8 mouse cellular contexts compared by ENCODE assay signal in genomic region chr7:99268506-99268900, GRCm38 (mm10). TPM values are rescaled to one million over a fixed set of nuclear protein-coding genes. Genes with fewer than 3 reads are reported as not detected.
DNase-seq lines count a peak whose midpoint lies in the region; ATAC-seq and TF ChIP-seq lines count a peak whose summit lies in the region.

No protein-coding gene starts in this region.

- no peak overlapping the region for H3K27ac ChIP-seq in embryonic facial prominence, embryonic 13.5 days
- no peak overlapping the region for H3K27ac ChIP-seq in intestine, embryonic 15.5 days
- H3K27ac ChIP-seq in neural tube, embryonic 12.5 days, result peak overlapping the region; percentile 94

- peak overlapping the region; percentile 86 for H3K4me2 ChIP-seq in embryonic facial prominence, embryonic 13.5 days
- peak overlapping the region; percentile 95 for H3K4me2 ChIP-seq in intestine, embryonic 15.5 days (replicated peaks)
- H3K4me2 ChIP-seq in neural tube, embryonic 12.5 days (replicated peaks), result peak overlapping the region; percentile 93

- peaks cover 79% of the 10 kb centered on the region for H3K27me3 ChIP-seq in embryonic facial prominence, embryonic 13.5 days
- H3K27me3 ChIP-seq in intestine, embryonic 15.5 days (replicated peaks), result peaks cover 53% of the 10 kb centered on the region
- peaks cover 13% of the 10 kb centered on the region; the same call in 1 of the 2 replicates for H3K27me3 ChIP-seq in neural tube, embryonic 12.5 days (replicated peaks)

- no peak for TF ChIP-seq POLR2A in lung, adult 2 months (IDR thresholded peaks at IDR 0.05; ENCODE audit: borderline replicate concordance, extremely low read depth, low read depth, low read length)

- DNase-seq in lung, adult 2 months, result no peak
- no peak for DNase-seq in lung, adult 18-20 months
- DNase-seq in thymus, postnatal 10 days (ENCODE audit: low spot score in 2 of 2), result no peak
- no peak for DNase-seq in frontal cortex, postnatal 25 days (ENCODE audit: low spot score in 2 of 2)

- ATAC-seq in embryonic facial prominence, embryonic 13.5 days (ENCODE audit: insufficient number of reproducible peaks, insufficient read depth, low FRiP score, low TSS enrichment, low read depth), result no peak
- peak; percentile 21 for ATAC-seq in intestine, embryonic 15.5 days
- ATAC-seq in neural tube, embryonic 12.5 days (ENCODE audit: low FRiP score, low read depth), result peak; percentile 34
- no peak for ATAC-seq in erythroblast, adult 5-6 weeks (replicated peaks; ENCODE audit: low FRiP score, poor library complexity, severe bottlenecking)

- peaks cover 6% of the 10 kb centered on the region for H3K4me1 ChIP-seq in lung, adult 2 months (ENCODE audit: control insufficient read depth, insufficient read depth, low read length)
- peaks cover 28% of the 10 kb centered on the region for H3K4me1 ChIP-seq in embryonic facial prominence, embryonic 13.5 days
- H3K4me1 ChIP-seq in intestine, embryonic 15.5 days (replicated peaks), result peaks cover 22% of the 10 kb centered on the region
- H3K4me1 ChIP-seq in neural tube, embryonic 12.5 days, result peaks cover 48% of the 10 kb centered on the region

- TF ChIP-seq CTCF in lung, adult 2 months (IDR thresholded peaks at IDR 0.05; ENCODE audit: insufficient read depth, low read length), result no peak

- peak overlapping the region; percentile 61 for H3K9ac ChIP-seq in embryonic facial prominence, embryonic 13.5 days
- peak overlapping the region; percentile 39 for H3K9ac ChIP-seq in intestine, embryonic 15.5 days
- H3K9ac ChIP-seq in neural tube, embryonic 12.5 days, result peak overlapping the region; percentile 83

- WGBS in lung, adult 2 months, result 1% methylated on average over 29 of the region's 29 CpGs
- under 1% methylated on average over 29 of the region's 29 CpGs for WGBS in embryonic facial prominence, embryonic 13.5 days
- WGBS in intestine, embryonic 15.5 days, result under 1% methylated on average over 29 of the region's 29 CpGs
- under 1% methylated on average over 29 of the region's 29 CpGs for WGBS in neural tube, embryonic 12.5 days

- no peaks in the 10 kb centered on the region for H3K9me3 ChIP-seq in embryonic facial prominence, embryonic 13.5 days
- H3K9me3 ChIP-seq in intestine, embryonic 15.5 days, result no peaks in the 10 kb centered on the region
- H3K9me3 ChIP-seq in neural tube, embryonic 12.5 days, result no peaks in the 10 kb centered on the region

- peak overlapping the region; percentile 48 for H3K4me3 ChIP-seq in lung, adult 2 months (replicated peaks; ENCODE audit: extremely low read depth, low read depth, low read length)
- peak overlapping the region; percentile 52 for H3K4me3 ChIP-seq in embryonic facial prominence, embryonic 13.5 days
- H3K4me3 ChIP-seq in intestine, embryonic 15.5 days (replicated peaks), result peak overlapping the region; percentile 49
- peak overlapping the region; percentile 82 for H3K4me3 ChIP-seq in neural tube, embryonic 12.5 days

- no peaks in the 10 kb centered on the region for H3K36me3 ChIP-seq in embryonic facial prominence, embryonic 13.5 days
- no peaks in the 10 kb centered on the region for H3K36me3 ChIP-seq in intestine, embryonic 15.5 days
- no peaks in the 10 kb centered on the region for H3K36me3 ChIP-seq in neural tube, embryonic 12.5 days

RNA-seq across cellular contexts. Expression of gene Map6, which starts 1.3 kb away (rescaled TPM):
- polyA plus RNA-seq in lung, adult 2 months (2012; rRNA removed), result 24.2 and 25.4 TPM in 2 replicates
- polyA plus RNA-seq in embryonic facial prominence, embryonic 13.5 days (2015; fragmentation: Nextera tagmentation; extraction: Ambion mirVana), result 3.9 TPM in 2 replicates
- 6.1 and 6.8 TPM in 2 replicates for polyA plus RNA-seq in intestine, embryonic 15.5 days (2015; fragmentation: Nextera tagmentation; extraction: Ambion mirVana)
- 86.6 and 96.9 TPM in 2 replicates for polyA plus RNA-seq in neural tube, embryonic 12.5 days (2016; fragmentation: Nextera tagmentation; extraction: Ambion mirVana)
- total RNA-seq in erythroblast, adult 5-6 weeks (2015; ENCODE audit: low replicate concordance), result 0.19 TPM in 1 of 2 replicates, not detected in the other
- total RNA-seq in erythroblast, adult 5-6 weeks (2017; ENCODE audit: low replicate concordance), result 0.34 TPM in 1 of 2 replicates, not detected in the other

RNA-seq across cellular contexts. Expression of gene Mogat2, which starts 30.1 kb away (rescaled TPM):
- polyA plus RNA-seq in lung, adult 2 months (2012; rRNA removed), result 1.1 and 3.1 TPM in 2 replicates
- 4.9 and 5.1 TPM in 2 replicates for polyA plus RNA-seq in embryonic facial prominence, embryonic 13.5 days (2015; fragmentation: Nextera tagmentation; extraction: Ambion mirVana)
- polyA plus RNA-seq in intestine, embryonic 15.5 days (2015; fragmentation: Nextera tagmentation; extraction: Ambion mirVana), result 120 and 142 TPM in 2 replicates
- polyA plus RNA-seq in neural tube, embryonic 12.5 days (2016; fragmentation: Nextera tagmentation; extraction: Ambion mirVana), result 6.3 and 6.6 TPM in 2 replicates
- total RNA-seq in erythroblast, adult 5-6 weeks (2015; ENCODE audit: low replicate concordance), result 1.7 and 8.2 TPM in 2 replicates
- 3.0 and 3.6 TPM in 2 replicates for total RNA-seq in erythroblast, adult 5-6 weeks (2017; ENCODE audit: low replicate concordance)

Comparison
In these comparisons a context has a peak if more than half of its experiments do, and no peak if none do; other contexts are left out.
1. ATAC-seq: peak in intestine, embryonic 15.5 days (single experiment) and neural tube, embryonic 12.5 days (single experiment); none in embryonic facial prominence, embryonic 13.5 days (single experiment) and erythroblast, adult 5-6 weeks (single experiment).
2. RNA of gene Mogat2, which starts 30.1 kb away (polyA plus RNA-seq): 120 to 142 TPM in intestine, embryonic 15.5 days; 6.3 to 6.6 TPM in neural tube, embryonic 12.5 days, 4.9 to 5.1 TPM in embryonic facial prominence, embryonic 13.5 days and 1.1 to 3.1 TPM in lung, adult 2 months; every median in the first group is over 10 times any median in the second.
3. Peak in every context shown above with its lines, with median percentiles within 50 percentile points of each other: H3K4me3 ChIP-seq, H3K4me2 ChIP-seq and H3K9ac ChIP-seq.